Mouse (Mus musculus) ES-E14 (cell line): ENCODE data around the gene Morf4l1.

Experiments used
- CHD2 ChIP-seq: IDR thresholded peaks from 2 replicates; pipeline ENCODE4 v1.6.1; 2014; ENCODE audit warnings: mild to moderate bottlenecking, low read depth, low read length, inconsistent platforms
- MAFK ChIP-seq: IDR thresholded peaks from 2 replicates; pipeline ENCODE4 v1.6.1; 2014; ENCODE audit warnings: mild to moderate bottlenecking, low read depth, low read length, inconsistent platforms; ENCODE audit not compliant: insufficient read depth
- ZNF384 ChIP-seq: IDR thresholded peaks from 2 replicates; pipeline ENCODE4 v1.6.1; 2012; ENCODE audit warnings: low read depth, low read length, inconsistent platforms

DNA sequence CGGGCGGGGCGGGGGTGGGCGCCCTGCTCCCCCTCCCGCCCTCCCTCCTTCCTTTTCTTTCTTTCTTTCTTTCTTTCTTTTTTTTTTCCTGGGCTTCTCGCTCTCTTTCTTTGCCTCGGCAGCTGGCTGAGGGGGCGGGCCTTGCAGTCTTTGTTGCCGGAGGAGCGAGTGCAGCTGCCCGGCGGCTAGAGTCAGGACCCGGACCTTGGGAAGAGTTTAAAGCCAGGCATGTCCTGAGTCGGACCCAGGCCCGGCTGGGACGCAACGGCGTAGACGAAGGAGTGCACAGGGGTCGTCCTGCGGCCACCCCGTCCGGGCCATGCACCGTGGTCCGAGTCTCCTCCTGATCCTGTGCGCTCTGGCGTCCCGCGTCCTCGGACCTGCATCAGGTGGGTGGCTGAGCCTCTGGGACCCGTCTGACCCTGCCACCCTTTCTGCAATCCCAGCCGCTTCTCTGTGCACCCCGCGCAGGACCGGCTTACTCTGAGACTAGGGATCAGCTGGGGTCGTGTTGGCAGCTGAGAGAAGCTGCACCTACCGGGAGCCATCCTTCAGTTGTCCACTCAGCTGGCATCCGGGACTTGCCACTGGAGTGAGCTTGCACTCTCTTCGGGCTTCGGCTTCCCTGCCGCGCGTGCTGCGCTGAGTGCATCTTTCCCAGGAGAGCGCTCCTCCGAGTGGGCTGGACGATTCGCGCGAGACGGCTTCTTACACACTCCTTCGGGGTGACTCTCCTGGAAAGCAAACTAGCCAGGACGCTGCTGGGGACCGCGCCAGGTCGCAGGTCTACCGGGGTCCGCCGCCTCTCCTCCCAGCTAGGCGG, 48.6 kb upstream of the Morf4l1 start, which contains the start of gene Adamts7:
- TF ChIP-seq MAFK (no peak), ZNF384 (no peak; the same call in 1 of the 2 replicates), CHD2 (no peak)
